Mouse (Mus musculus) heart, embryonic 12.5 days (tissue): Measurements from ENCODE around the gene Ccdc14. TPM values are rescaled to one million over a fixed set of nuclear protein-coding genes. Genes with fewer than 3 reads are reported as not detected.
"Not testable (repeated sequence)": the region's sequence is repeated elsewhere in the genome, so short reads cannot be mapped to it uniquely, and the experiment has no call there.

Experiments
- ATAC-seq: fragments of 200-750 bp; cut with Nextera tagmentation; 2 replicates; pipeline ENCODE4 v1.8.0; 2017; ENCODE audit warnings: moderate TSS enrichment, moderate library complexity; ENCODE audit not compliant: insufficient number of reproducible peaks, low FRiP score
- H3K27ac ChIP-seq: fragments of 300-500 bp; sonication (generic); 2 replicates; pipeline ENCODE4 v1.5.1; 2016; ENCODE audit warnings: mild to moderate bottlenecking, moderate library complexity; ENCODE audit not compliant: poor library complexity, severe bottlenecking
- H3K27me3 ChIP-seq: fragments of 300-500 bp; sonication (generic); replicated peaks from 2 replicates; pipeline ENCODE4 v1.6.1; 2016; ENCODE audit warnings: mild to moderate bottlenecking, moderate library complexity
- H3K36me3 ChIP-seq: fragments of 300-500 bp; sonication (generic); 2 replicates; pipeline ENCODE4 v1.6.1; 2016; ENCODE audit warnings: mild to moderate bottlenecking, moderate library complexity
- H3K4me1 ChIP-seq: fragments of 300-500 bp; sonication (generic); replicated peaks from 2 replicates; pipeline ENCODE4 v1.6.1; 2016; ENCODE audit warnings: mild to moderate bottlenecking
- H3K4me2 ChIP-seq: fragments of 300-500 bp; sonication (generic); 2 replicates; pipeline ENCODE4 v1.6.1; 2016; ENCODE audit warnings: mild to moderate bottlenecking, moderate library complexity
- H3K4me3 ChIP-seq: fragments of 300-500 bp; sonication (generic); 2 replicates; pipeline ENCODE4 v1.5.1; 2016; ENCODE audit warnings: mild to moderate bottlenecking
- H3K9ac ChIP-seq: fragments of 300-500 bp; sonication (generic); 2 replicates; pipeline ENCODE4 v1.6.1; 2016; ENCODE audit warnings: mild to moderate bottlenecking, moderate library complexity
- H3K9me3 ChIP-seq: fragments of 300-500 bp; sonication (generic); replicated peaks from 2 replicates; pipeline ENCODE4 v1.6.1; 2016; ENCODE audit warnings: mild to moderate bottlenecking, moderate library complexity
- WGBS: fragments of 180-500 bp; shearing (Covaris S2); methylation state at CpG from one replicate; pipeline ENCODE4 v1.1.7; 2016; 5-methylcytosine and 5-hydroxymethylcytosine counted together
- polyA plus RNA-seq: library from polyadenylated mRNA; unstranded; fragments of >200 nt; fragmentation: Nextera tagmentation; extraction: Ambion mirVana; gene quantifications from 2 replicates; pipeline ENCODE4 v1.2.1, GENCODE M21; 2016

Ccdc14 gene
- polyA plus RNA-seq, 1 experiment from 2014 or later, result 7.0 TPM

DNA sequence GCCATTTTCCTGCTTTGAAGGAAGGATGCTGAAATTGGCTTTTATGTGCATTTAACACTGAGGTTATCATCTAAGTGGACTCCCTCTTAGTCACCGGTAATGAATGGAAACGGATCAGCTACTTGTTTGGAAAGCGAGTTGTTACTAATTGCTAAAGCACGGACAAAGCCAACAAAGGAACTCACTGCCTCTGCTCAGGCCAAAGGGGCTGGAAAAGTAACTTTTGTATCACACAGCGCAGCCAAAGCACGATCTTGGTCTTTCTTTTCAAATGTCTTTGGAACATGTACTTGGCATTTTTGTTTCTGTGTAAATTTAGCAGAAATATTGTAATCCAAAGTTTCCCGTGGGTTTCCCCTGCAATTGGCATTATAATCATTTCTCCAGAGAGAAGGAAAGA is 18.4 kb upstream of the Ccdc14 start:
- H3K9me3 ChIP-seq, result no peaks in the 10 kb centered on the region
- H3K4me1 ChIP-seq, result peaks cover 26% of the 10 kb centered on the region
- no peak overlapping the region for H3K4me2 ChIP-seq
- no peak overlapping the region for H3K9ac ChIP-seq
- no peaks in the 10 kb centered on the region for H3K36me3 ChIP-seq
- no peak overlapping the region for H3K4me3 ChIP-seq
- WGBS, result 72% methylated on average over 7 of the region's 7 CpGs
- H3K27ac ChIP-seq, result no peak overlapping the region
- no peak for ATAC-seq
- H3K27me3 ChIP-seq, result peaks cover 4% of the 10 kb centered on the region; the same call in 1 of the 2 replicates

DNA sequence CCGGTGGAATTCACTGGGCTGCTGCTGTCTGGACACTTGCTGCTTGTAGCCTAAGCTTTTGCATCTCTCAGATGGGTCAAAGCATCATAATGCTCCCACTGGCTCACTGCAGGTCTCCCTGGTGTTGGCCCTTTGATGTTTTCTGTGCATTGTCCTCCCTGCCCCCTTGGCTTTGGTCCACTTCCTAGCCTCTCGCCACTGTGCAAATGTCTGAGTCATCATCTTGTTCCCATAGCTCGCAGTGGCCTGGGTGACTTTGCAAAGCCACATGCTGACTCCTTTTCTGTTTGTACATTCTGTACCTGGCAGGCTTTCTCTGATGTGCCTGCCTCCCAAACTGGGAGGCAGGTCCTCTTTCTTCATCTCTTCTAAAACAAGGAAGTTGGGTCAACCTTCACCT is 17.6 kb upstream of the Ccdc14 start:
- WGBS, result 66% methylated on average over 3 of the region's 3 CpGs
- 0 out of 2 replicates have a peak, but pooled peaks cover 4% of the 10 kb centered on the region for H3K27me3 ChIP-seq
- ATAC-seq, result no peak

DNA sequence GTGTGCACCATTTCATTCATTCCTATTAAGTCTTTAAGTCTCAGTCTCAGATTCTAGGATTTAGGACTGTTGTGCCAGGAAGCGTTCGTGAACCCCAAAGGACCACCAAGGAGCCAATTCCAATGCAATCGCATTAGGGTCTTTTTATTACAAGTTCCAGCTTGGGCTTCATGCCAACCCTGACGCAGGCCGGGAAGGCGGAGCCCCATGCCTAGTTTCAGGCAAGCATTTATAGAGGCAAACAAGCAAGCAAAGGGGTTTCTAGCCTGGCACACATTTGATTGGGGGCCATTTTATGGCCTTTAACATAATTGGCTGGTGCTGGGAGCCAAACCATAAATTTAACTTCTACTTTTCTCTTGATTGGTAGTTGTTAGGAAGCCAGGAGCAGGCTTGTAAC is 16.1 kb upstream of the Ccdc14 start:
- Histone ChIP-seq H3K4me3 (no peak overlapping the region), H3K9me3 (no peaks in the 10 kb centered on the region), H3K4me2 (no peak overlapping the region), H3K9ac (no peak overlapping the region), H3K36me3 (no peaks in the 10 kb centered on the region), H3K4me1 (peaks cover 15% of the 10 kb centered on the region), H3K27me3 (no peaks in the 10 kb centered on the region), H3K27ac (no peak overlapping the region)
- ATAC-seq, result no peak
- WGBS, result 87% methylated on average over 6 of the region's 6 CpGs

More for the DNA sequence above, 17.6 kb upstream of the Ccdc14 start:
- H3K27ac ChIP-seq, result no peak overlapping the region
- no peak overlapping the region for H3K9ac ChIP-seq
- no peak overlapping the region for H3K4me2 ChIP-seq
- H3K4me3 ChIP-seq, result no peak overlapping the region
- no peaks in the 10 kb centered on the region for H3K36me3 ChIP-seq
- H3K4me1 ChIP-seq, result peaks cover 21% of the 10 kb centered on the region
- no peaks in the 10 kb centered on the region for H3K9me3 ChIP-seq

DNA sequence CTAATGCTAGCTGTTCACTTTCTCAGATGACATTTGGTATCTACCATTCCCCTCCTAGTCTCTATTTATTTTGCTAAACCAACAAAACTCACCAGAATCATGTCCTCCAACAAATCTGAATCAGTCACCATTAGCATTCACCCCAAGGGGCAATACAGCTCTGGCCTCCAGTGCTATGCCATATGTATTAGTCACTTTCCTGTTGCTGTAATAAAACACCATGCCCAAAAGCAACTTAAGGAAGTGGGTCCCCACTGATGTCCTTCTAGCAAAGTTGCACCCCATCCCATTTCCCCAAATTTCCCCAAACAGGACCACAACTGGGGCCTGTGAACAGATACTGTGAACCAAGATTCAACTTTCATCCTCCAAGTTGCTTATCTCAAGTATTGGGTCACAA is 8.6 kb upstream of the Ccdc14 start:
- H3K4me3 ChIP-seq, result no peak overlapping the region
- no peaks in the 10 kb centered on the region for H3K9me3 ChIP-seq
- no peak overlapping the region for H3K4me2 ChIP-seq
- H3K36me3 ChIP-seq, result no peaks in the 10 kb centered on the region
- no peak for ATAC-seq
- H3K27ac ChIP-seq, result no peak overlapping the region
- H3K27me3 ChIP-seq, result no peaks in the 10 kb centered on the region
- H3K9ac ChIP-seq, result no peak overlapping the region
- no peaks in the 10 kb centered on the region for H3K4me1 ChIP-seq

DNA sequence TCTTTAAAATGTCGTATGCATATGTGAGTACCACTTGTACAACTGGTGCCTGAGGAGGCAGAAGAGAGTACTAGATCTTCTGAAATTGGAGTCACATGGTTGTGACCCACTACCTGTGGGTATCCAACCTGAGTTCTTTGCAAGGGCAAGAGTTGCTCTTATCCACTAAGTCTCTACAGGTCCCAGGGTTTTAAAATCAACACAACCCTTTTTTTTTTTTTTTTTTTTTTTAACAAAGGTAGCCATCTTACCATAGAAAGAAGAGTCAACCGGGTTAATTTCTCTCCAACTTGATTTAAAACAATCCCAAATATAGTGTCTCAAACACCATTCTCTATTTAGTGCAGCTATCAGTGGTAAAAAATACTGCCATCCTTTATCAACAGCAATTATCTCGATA is 537 bp upstream of the Ccdc14 start:
- Histone ChIP-seq H3K27ac (no peak overlapping the region), H3K27me3 (no peaks in the 10 kb centered on the region), H3K36me3 (no peaks in the 10 kb centered on the region), H3K9ac (no peak overlapping the region), H3K4me1 (peaks cover 5% of the 10 kb centered on the region), H3K4me2 (0 out of 2 replicates have a peak overlapping the region, but pooled peaks have one; percentile 82), H3K4me3 (no peak overlapping the region; the same call in 1 of the 2 replicates), H3K9me3 (no peaks in the 10 kb centered on the region)
- ATAC-seq, result no peak
- WGBS, result 75% methylated on average over 3 of the region's 3 CpGs

DNA sequence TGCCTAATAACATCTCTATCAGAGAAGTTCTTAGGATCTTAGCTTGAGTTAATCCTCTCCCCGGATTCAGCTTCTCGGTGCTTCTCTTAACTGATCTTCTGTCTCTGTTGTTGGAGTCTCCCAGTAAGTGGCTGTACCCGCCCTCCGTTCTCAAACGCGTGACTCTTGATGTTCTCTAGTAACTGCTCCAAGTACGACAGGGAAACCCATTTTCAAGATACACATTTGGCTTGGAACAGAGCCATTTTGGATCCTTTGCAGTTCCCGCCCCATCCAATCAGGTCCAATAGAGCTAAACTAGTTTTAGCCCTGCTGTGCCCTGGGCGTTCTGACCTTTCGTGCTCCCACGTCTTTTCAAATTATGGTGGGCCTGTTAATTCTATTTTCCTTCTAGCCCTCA is 740 bp downstream of the Ccdc14 start:
- 0 out of 2 replicates have a peak, but pooled peaks have one; percentile 6 for ATAC-seq
- WGBS, result 17% methylated on average over 11 of the region's 11 CpGs

DNA sequence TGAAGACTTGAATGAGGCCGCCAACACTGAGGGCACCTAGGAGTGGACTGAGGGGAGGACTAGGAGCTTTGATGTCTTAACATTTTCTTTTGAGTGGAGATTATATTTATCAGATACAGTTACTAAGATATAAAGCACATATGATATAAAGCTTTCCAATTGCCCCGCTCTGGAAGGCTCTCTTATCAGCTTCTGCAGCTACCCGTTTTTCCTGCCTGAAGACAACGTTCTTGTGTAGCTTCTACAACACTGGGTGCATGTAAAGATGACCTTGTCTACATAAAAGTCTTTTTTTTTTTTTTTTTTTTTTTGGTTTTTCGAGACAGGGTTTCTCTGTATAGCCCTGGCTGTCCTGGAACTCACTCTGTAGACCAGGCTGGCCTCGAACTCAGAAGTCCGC is 4.1 kb downstream of the Ccdc14 start:
- H3K4me3 ChIP-seq, result no peak overlapping the region
- H3K9ac ChIP-seq, result no peak overlapping the region
- H3K9me3 ChIP-seq, result no peaks in the 10 kb centered on the region
- WGBS, result 78% methylated on average over 6 of the region's 7 CpGs
- no peak for ATAC-seq
- no peak overlapping the region for H3K4me2 ChIP-seq
- no peaks in the 10 kb centered on the region for H3K27me3 ChIP-seq
- peaks cover 19% of the 10 kb centered on the region for H3K36me3 ChIP-seq
- H3K27ac ChIP-seq, result no peak overlapping the region
- H3K4me1 ChIP-seq, result peaks cover 8% of the 10 kb centered on the region

More for the DNA sequence above, 740 bp downstream of the Ccdc14 start:
- H3K36me3 ChIP-seq, result peaks cover 6% of the 10 kb centered on the region; the same call in 1 of the 2 replicates
- H3K4me2 ChIP-seq, result peak overlapping the region; percentile 82
- peak overlapping the region; percentile 82 for H3K27ac ChIP-seq
- H3K9me3 ChIP-seq, result no peaks in the 10 kb centered on the region
- peaks cover 5% of the 10 kb centered on the region for H3K4me1 ChIP-seq
- peak overlapping the region; percentile 73 for H3K4me3 ChIP-seq
- peak overlapping the region; percentile 79 for H3K9ac ChIP-seq
- no peaks in the 10 kb centered on the region for H3K27me3 ChIP-seq

DNA sequence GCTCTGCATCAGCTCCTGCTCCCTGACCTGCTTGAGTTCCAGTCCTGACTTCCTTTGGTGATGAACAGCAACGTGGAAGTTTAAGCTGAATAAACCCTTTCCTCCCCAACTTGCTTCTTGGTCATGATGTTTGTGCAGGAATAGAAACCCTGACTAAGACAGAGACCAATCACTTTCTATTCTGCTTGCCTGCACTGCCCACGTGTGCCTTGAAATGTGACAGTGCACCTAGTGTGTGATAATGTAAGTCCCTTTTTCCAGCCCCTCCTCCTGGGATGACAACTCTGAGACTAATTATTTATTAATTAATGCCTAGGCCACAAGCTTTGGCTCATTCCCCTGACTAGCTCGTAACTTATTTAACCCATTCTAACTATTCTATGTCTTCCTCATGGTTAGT is 8.3 kb downstream of the Ccdc14 start:
- not testable (repeated sequence) for H3K9ac ChIP-seq, H3K4me3 ChIP-seq, H3K27me3 ChIP-seq, H3K4me2 ChIP-seq, ATAC-seq, H3K27ac ChIP-seq, H3K9me3 ChIP-seq, H3K4me1 ChIP-seq
- peaks cover 19% of the 10 kb centered on the region for H3K36me3 ChIP-seq
- WGBS, result 73% methylated on average over 3 of the region's 3 CpGs

DNA sequence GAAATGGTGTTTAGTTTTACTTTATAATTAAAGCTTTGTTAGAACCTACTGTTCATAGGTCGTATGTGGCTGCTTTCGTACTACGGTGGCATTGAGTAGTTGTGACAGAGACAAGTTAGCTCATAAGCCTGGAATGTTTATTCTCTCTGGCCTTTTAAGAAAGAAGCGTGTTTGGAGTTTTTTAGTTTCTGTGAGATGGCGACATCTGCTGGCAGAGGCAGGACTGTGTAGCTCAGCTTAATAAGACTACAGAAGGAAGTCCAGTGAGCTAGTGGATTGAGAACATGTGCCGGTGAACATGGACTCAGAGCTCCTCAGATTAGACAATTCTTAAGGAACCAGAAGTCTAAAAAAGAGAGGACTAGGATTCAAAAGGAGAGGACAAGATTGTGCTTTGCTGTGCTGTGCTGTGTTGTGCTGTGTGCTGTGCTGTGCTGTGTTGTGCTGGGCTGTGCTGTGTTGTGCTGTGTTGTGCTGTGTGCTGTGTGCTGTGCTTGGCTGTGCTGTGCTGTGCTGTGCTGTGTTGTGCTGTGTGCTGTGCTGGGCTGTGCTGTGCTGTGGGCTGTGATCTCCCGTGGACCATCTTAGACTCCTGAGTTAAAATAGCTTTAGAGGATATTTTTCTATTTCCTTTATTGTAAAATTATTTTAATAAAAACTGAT is 9.9 kb downstream of the Ccdc14 start:
- Histone ChIP-seq H3K9me3 (no peaks in the 10 kb centered on the region), H3K27me3 (no peaks in the 10 kb centered on the region), H3K4me2 (no peak overlapping the region), H3K36me3 (peaks cover 28% of the 10 kb centered on the region), H3K4me3 (no peak overlapping the region), H3K4me1 (peaks cover 5% of the 10 kb centered on the region; the same call in 1 of the 2 replicates), H3K27ac (no peak overlapping the region), H3K9ac (no peak overlapping the region)
- WGBS, result 20% methylated on average over 7 of the region's 7 CpGs
- peak; percentile 66; the same call in 1 of the 2 replicates for ATAC-seq

DNA sequence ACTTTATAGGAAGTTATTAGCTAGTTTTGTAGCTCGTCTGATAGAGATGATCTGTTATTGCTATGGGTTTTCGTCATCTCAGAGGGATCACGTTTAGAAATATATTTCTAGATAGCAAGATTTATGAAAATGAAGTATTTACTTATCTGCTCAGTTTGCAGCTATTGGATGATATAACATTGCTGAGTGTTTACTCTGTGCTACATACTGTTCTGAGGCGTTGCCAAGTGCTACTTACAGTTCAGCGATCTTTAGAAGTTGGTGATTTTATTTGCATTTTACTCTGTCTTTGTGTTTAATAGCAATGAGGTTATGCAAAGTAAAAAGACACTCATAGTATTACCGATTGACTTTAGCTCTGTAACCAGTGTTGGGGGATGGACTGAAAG is 10.4 kb downstream of the Ccdc14 start:
- Histone ChIP-seq H3K4me2 (no peak overlapping the region), H3K36me3 (peaks cover 30% of the 10 kb centered on the region), H3K27me3 (no peaks in the 10 kb centered on the region), H3K27ac (no peak overlapping the region), H3K9me3 (no peaks in the 10 kb centered on the region), H3K4me1 (peaks cover 5% of the 10 kb centered on the region; the same call in 1 of the 2 replicates), H3K4me3 (no peak overlapping the region), H3K9ac (no peak overlapping the region)
- ATAC-seq, result no peak
- 83% methylated on average over 6 of the region's 6 CpGs for WGBS

DNA sequence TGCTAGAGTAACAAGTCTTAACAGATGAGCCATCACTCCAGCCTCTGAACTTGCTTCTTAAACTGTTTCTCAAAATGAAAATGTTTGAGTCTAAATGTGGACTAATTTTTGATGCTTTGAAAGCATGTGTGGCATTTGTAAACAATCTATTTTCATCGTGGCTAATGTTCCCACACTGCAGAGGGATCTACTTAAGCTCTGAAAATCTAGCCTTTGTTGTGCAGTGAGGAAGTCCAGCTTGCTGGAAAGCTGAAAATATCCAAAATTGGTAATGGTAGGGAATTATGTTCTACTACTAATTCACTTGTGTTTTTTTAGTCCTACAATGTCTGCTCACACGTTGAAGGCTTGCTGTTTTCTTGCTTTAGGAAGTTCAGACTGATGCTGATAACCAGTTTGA is 15.6 kb downstream of the Ccdc14 start:
- Histone ChIP-seq H3K27ac (no peak overlapping the region), H3K9me3 (no peaks in the 10 kb centered on the region), H3K9ac (no peak overlapping the region), H3K27me3 (no peaks in the 10 kb centered on the region), H3K4me2 (no peak overlapping the region), H3K36me3 (peaks cover 47% of the 10 kb centered on the region), H3K4me1 (no peaks in the 10 kb centered on the region), H3K4me3 (no peak overlapping the region)
- no peak for ATAC-seq
- WGBS, result 67% methylated on average over 2 of the region's 2 CpGs

DNA sequence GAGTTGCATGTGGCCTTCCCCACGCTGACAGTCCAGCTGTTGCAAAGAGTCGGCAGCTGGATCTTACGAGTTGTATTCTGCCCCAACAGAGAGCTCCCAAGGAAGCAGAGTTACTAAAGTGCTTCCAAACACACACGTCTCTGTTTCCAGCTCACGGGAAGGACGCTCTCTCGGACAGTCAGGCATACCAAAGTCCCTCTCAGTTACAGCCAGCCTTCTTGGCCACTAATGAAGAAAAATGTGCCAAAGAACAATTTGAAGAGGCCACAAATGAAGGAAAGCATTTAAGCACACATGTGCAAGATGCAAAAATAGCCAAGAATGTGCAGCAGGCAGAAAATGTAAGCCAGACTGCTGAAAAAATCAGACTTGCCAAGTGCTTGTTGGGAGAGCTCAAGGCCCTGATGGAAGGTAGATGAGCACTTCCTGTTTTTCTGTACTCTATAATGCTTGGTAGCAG is 16.1 kb downstream of the Ccdc14 start:
- H3K4me2 ChIP-seq, result no peak overlapping the region
- H3K27me3 ChIP-seq, result no peaks in the 10 kb centered on the region
- 0 out of 2 replicates have a peak overlapping the region, but pooled peaks have one; percentile 3 for H3K27ac ChIP-seq
- ATAC-seq, result no peak
- no peaks in the 10 kb centered on the region for H3K4me1 ChIP-seq
- 76% methylated on average over 7 of the region's 7 CpGs for WGBS
- H3K9ac ChIP-seq, result no peak overlapping the region
- peaks cover 47% of the 10 kb centered on the region for H3K36me3 ChIP-seq
- H3K4me3 ChIP-seq, result no peak overlapping the region
- no peaks in the 10 kb centered on the region for H3K9me3 ChIP-seq
